Mouse (Mus musculus): ENCODE data around the gene Olfr1238. TPM values are rescaled to one million over a fixed set of nuclear protein-coding genes. Genes with fewer than 3 reads are reported as not detected.

The Olfr1238 gene
- not detected in 2 replicates for polyA plus RNA-seq (2014; fragmentation: Nextera tagmentation; extraction: Ambion mirVana)

DNA sequence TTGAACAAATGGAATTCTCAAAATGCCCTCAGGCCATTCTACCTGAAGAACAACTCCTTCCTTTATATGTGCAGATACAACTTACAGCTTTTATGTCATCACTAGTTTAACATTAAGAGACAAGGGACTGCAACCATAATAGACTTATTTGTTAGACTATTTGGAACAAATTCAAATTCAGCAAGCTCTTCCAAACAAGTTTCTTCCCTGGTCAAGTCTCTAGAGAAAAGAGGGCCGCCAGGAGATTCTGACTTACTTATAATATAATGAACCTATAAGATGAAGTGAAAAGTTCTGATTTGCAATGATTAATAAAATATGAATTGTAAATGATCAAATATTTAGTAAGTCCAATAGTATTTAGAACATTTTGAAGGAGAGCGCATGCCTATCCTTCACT, at the start of gene Olfr1238:
Olfr1238 (minus strand) TSS at position 101 of the 400 bp plus-strand sequence.
- Histone ChIP-seq H3K4me2 (no peak within 1 kb of the TSS), H3K9me3 (ENCODE audit: low read depth, low read length) (no peaks in the 10 kb centered on the region), H3K4me1 (ENCODE audit: insufficient read depth) (no peaks in the 10 kb centered on the region), H3K9ac (no peak within 1 kb of the TSS), H3K4me3 (ENCODE audit: low read depth, low read length) (no peak within 1 kb of the TSS), H3K27ac (ENCODE audit: low read depth) (no peak within 1 kb of the TSS), H3K27me3 (ENCODE audit: insufficient read depth, low read length) (no peaks in the 10 kb centered on the region), H3K36me3 (ENCODE audit: insufficient read depth) (no peaks in the 10 kb centered on the region)
- DNase-seq = no peak
- ATAC-seq (ENCODE audit: insufficient read depth) = no peak
- 88% methylated on average over 2 of the region's 2 CpGs for WGBS
- no peak for TF ChIP-seq CTCF (IDR thresholded peaks at IDR 0.05; ENCODE audit: low read depth)

DNA sequence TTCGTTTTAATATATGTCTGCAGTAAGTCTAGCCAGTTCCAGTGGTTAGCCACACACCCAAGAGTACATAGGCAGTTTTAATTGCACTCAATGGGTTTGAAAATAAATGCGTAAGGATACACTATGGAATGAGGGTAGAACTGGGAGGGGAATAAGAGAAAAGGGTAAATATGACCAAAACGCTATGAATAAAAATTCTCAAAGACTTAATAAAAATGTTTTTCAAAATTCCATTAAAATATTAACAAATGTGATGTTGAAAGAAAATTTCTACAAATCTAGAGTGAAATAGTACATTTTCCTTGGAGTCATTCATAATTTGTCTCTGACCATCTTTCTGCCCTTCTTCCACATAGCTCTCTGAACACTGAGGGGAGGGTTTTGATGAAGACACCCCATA, 33.4 kb upstream of the Olfr1238 start, which contains the start of gene Olfr1240:
Olfr1240 (minus strand) TSS at position 101 of the 400 bp plus-strand sequence.
- Histone ChIP-seq H3K27me3 (ENCODE audit: insufficient read depth, low read length) (no peaks in the 10 kb centered on the region), H3K4me2 (no peak within 1 kb of the TSS), H3K9ac (no peak within 1 kb of the TSS), H3K4me1 (ENCODE audit: insufficient read depth) (no peaks in the 10 kb centered on the region), H3K36me3 (ENCODE audit: insufficient read depth) (no peaks in the 10 kb centered on the region), H3K9me3 (ENCODE audit: low read depth, low read length) (no peaks in the 10 kb centered on the region), H3K27ac (ENCODE audit: low read depth) (no peak within 1 kb of the TSS), H3K4me3 (ENCODE audit: low read depth, low read length) (no peak within 1 kb of the TSS)
- ATAC-seq (ENCODE audit: insufficient read depth) (no peak), DNase-seq (no peak)
- WGBS = 76% methylated on average over 3 of the region's 3 CpGs
- no peak for TF ChIP-seq CTCF (IDR thresholded peaks at IDR 0.05; ENCODE audit: low read depth)

DNA sequence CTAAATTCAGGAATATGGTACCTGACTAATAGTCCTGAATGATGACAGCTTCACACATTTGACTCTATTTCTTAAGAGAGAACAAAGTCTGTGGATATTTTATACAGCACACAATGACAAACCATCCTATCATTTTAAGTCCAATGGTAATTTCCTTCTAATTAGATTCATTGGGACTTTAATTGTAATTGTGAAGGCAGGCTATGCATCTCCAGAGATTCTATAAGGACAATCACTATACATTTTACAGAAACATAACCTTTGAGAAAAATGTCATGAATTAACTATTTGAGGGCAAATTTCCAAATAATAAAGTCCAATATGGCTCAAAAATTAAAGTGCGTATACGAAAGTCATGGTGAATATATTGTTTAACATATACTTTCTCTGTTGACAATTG, 10.8 kb upstream of the Olfr1238 start, which contains the start of gene Olfr1239:
Olfr1239 (minus strand) TSS at position 101 of the 400 bp plus-strand sequence.
- Histone ChIP-seq H3K9me3 (ENCODE audit: low read depth, low read length) (no peaks in the 10 kb centered on the region), H3K4me1 (ENCODE audit: insufficient read depth) (no peaks in the 10 kb centered on the region), H3K36me3 (ENCODE audit: insufficient read depth) (no peaks in the 10 kb centered on the region), H3K27ac (ENCODE audit: low read depth) (no peak within 1 kb of the TSS), H3K4me3 (ENCODE audit: low read depth, low read length) (no peak within 1 kb of the TSS), H3K27me3 (ENCODE audit: insufficient read depth, low read length) (no peaks in the 10 kb centered on the region), H3K4me2 (no peak within 1 kb of the TSS), H3K9ac (no peak within 1 kb of the TSS)
- 95% methylated on average over 2 of the region's 2 CpGs for WGBS
- TF ChIP-seq CTCF (IDR thresholded peaks at IDR 0.05; ENCODE audit: low read depth) = no peak
- no peak for ATAC-seq (ENCODE audit: insufficient read depth)
- no peak for DNase-seq

DNA sequence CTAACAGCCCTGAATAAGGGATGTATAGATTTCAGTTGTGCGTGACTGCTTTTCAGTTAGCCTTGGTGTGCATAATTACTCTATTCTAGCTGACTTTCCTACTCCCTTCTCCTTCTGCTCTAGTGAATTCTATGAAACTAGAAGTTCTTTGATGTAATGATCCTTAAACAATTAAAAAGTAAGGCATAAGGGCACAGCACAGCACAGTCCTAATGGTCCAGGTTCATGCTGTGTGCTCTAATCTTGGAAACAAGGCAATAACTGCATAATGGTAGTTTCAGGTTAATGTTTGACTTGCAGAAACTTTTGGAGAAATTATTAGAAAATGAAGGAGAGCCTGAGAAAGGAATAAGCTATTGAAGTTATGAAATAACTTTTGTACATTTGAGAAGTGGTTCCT, 5.1 kb upstream of the Olfr1238 start:
- H3K4me1 ChIP-seq (ENCODE audit: insufficient read depth) = no peaks in the 10 kb centered on the region
- WGBS = 94% methylated on average over 1 of the region's 1 CpGs
- DNase-seq (no peak), ATAC-seq (ENCODE audit: insufficient read depth) (no peak)
- no peak overlapping the region for H3K4me3 ChIP-seq (ENCODE audit: low read depth, low read length)
- no peaks in the 10 kb centered on the region for H3K27me3 ChIP-seq (ENCODE audit: insufficient read depth, low read length)
- no peaks in the 10 kb centered on the region for H3K36me3 ChIP-seq (ENCODE audit: insufficient read depth)
- H3K27ac ChIP-seq (ENCODE audit: low read depth) = no peak overlapping the region
- H3K9ac ChIP-seq = no peak overlapping the region
- no peaks in the 10 kb centered on the region for H3K9me3 ChIP-seq (ENCODE audit: low read depth, low read length)
- H3K4me2 ChIP-seq = no peak overlapping the region
- TF ChIP-seq CTCF (IDR thresholded peaks at IDR 0.05; ENCODE audit: low read depth) = no peak

DNA sequence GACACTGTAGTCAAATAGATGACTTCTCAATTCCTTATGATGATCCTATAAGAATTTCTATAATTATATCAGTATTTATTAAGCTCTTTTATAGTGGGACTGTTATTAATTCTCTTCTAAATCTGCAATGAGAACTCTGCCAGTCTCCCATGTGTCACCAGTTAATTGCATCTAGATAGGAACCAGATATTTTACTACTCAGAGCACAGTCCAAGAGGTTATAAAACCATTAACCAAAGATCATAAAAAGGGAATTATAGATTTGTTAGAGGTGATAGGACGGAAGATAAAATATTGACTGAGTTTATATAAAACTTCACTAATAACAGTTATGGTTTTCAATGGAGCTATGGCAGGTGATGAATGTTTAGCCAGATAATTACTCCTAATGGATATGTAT, 8.6 kb downstream of the Olfr1238 start:
- DNase-seq = no peak
- 79% methylated on average over 1 of the region's 1 CpGs for WGBS
- no peak overlapping the region for H3K9ac ChIP-seq
- no peak for ATAC-seq (ENCODE audit: insufficient read depth)
- H3K9me3 ChIP-seq (ENCODE audit: low read depth, low read length) = no peaks in the 10 kb centered on the region
- no peaks in the 10 kb centered on the region for H3K36me3 ChIP-seq (ENCODE audit: insufficient read depth)
- no peak overlapping the region for H3K27ac ChIP-seq (ENCODE audit: low read depth)
- H3K27me3 ChIP-seq (ENCODE audit: insufficient read depth, low read length) = no peaks in the 10 kb centered on the region
- H3K4me2 ChIP-seq = no peak overlapping the region
- no peak for TF ChIP-seq CTCF (IDR thresholded peaks at IDR 0.05; ENCODE audit: low read depth)
- no peak overlapping the region for H3K4me3 ChIP-seq (ENCODE audit: low read depth, low read length)
- no peaks in the 10 kb centered on the region for H3K4me1 ChIP-seq (ENCODE audit: insufficient read depth)

DNA sequence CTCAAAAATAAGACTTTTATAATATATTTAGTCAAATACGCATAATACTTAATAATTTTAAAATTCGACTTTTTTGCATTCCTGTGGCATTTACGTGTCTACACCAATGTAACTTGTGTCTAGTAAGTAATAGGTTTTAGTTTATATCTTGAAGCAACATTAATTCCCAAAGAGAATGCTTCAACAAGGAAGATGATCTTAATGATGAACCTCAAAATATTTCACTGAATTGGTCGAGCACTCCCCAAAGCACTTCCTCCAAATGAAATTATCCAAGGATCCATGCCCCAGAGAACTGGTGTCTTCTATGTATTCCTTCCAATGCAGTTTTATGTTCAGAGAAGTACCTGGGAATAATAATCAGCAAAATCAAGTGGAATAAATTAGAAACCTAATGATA, 44.7 kb downstream of the Olfr1238 start, which contains the start of gene Olfr1234:
Olfr1234 (minus strand) TSS at position 101 of the 400 bp plus-strand sequence.
- Histone ChIP-seq H3K4me2 (no peak within 1 kb of the TSS), H3K9me3 (ENCODE audit: low read depth, low read length) (no peaks in the 10 kb centered on the region), H3K4me3 (ENCODE audit: low read depth, low read length) (no peak within 1 kb of the TSS), H3K27me3 (ENCODE audit: insufficient read depth, low read length) (no peaks in the 10 kb centered on the region), H3K36me3 (ENCODE audit: insufficient read depth) (no peaks in the 10 kb centered on the region), H3K9ac (no peak within 1 kb of the TSS), H3K27ac (ENCODE audit: low read depth) (no peak within 1 kb of the TSS), H3K4me1 (ENCODE audit: insufficient read depth) (no peaks in the 10 kb centered on the region)
- WGBS = 83% methylated on average over 4 of the region's 4 CpGs
- TF ChIP-seq CTCF (IDR thresholded peaks at IDR 0.05; ENCODE audit: low read depth) = no peak
- no peak for ATAC-seq (ENCODE audit: insufficient read depth)
- no peak for DNase-seq

Other genes starting within 250 kb of the Olfr1238 start
- not detected in 2 replicates for gene Olfr1224-ps1, start 245.6 kb downstream of the Olfr1238 start, polyA plus RNA-seq (2014; fragmentation: Nextera tagmentation; extraction: Ambion mirVana)
- not detected in 2 replicates for gene Olfr1225, start 235.0 kb downstream of the Olfr1238 start, polyA plus RNA-seq (2014; fragmentation: Nextera tagmentation; extraction: Ambion mirVana)
- gene Olfr1226, start 209.6 kb downstream of the Olfr1238 start, polyA plus RNA-seq (2014; fragmentation: Nextera tagmentation; extraction: Ambion mirVana) = not detected in 2 replicates
- not detected in 2 replicates for gene Olfr1228, start 155.6 kb downstream of the Olfr1238 start, polyA plus RNA-seq (2014; fragmentation: Nextera tagmentation; extraction: Ambion mirVana)
- not detected in 2 replicates for gene Olfr1229, start 121.7 kb downstream of the Olfr1238 start, polyA plus RNA-seq (2014; fragmentation: Nextera tagmentation; extraction: Ambion mirVana)
- not detected in 2 replicates for gene Olfr1230, start 112.4 kb downstream of the Olfr1238 start, polyA plus RNA-seq (2014; fragmentation: Nextera tagmentation; extraction: Ambion mirVana)
- gene Olfr1231, start 102.6 kb downstream of the Olfr1238 start, polyA plus RNA-seq (2014; fragmentation: Nextera tagmentation; extraction: Ambion mirVana) = not detected in 2 replicates
- gene Olfr1232, start 80.0 kb downstream of the Olfr1238 start, polyA plus RNA-seq (2014; fragmentation: Nextera tagmentation; extraction: Ambion mirVana) = not detected in 2 replicates
- not detected in 2 replicates for gene Olfr1233, start 67.3 kb downstream of the Olfr1238 start, polyA plus RNA-seq (2014; fragmentation: Nextera tagmentation; extraction: Ambion mirVana)
- gene Olfr1234, start 44.8 kb downstream of the Olfr1238 start, polyA plus RNA-seq (2014; fragmentation: Nextera tagmentation; extraction: Ambion mirVana) = not detected in 2 replicates
- gene Olfr1239, start 10.7 kb upstream of the Olfr1238 start, polyA plus RNA-seq (2014; fragmentation: Nextera tagmentation; extraction: Ambion mirVana) = not detected in 2 replicates
- not detected in 2 replicates for gene Olfr1240, start 33.3 kb upstream of the Olfr1238 start, polyA plus RNA-seq (2014; fragmentation: Nextera tagmentation; extraction: Ambion mirVana)
- gene Olfr1241, start 77.5 kb upstream of the Olfr1238 start, polyA plus RNA-seq (2014; fragmentation: Nextera tagmentation; extraction: Ambion mirVana) = not detected in 2 replicates
- gene Olfr1242, start 88.7 kb upstream of the Olfr1238 start, polyA plus RNA-seq (2014; fragmentation: Nextera tagmentation; extraction: Ambion mirVana) = not detected in 2 replicates
- not detected in 2 replicates for gene Olfr1243, start 121.8 kb upstream of the Olfr1238 start, polyA plus RNA-seq (2014; fragmentation: Nextera tagmentation; extraction: Ambion mirVana)
- gene Olfr1245, start 168.8 kb upstream of the Olfr1238 start, polyA plus RNA-seq (2014; fragmentation: Nextera tagmentation; extraction: Ambion mirVana) = not detected in 2 replicates
- gene Olfr1246, start 183.5 kb upstream of the Olfr1238 start, polyA plus RNA-seq (2014; fragmentation: Nextera tagmentation; extraction: Ambion mirVana) = not detected in 2 replicates
- not detected in 2 replicates for gene Olfr1247, start 204.5 kb upstream of the Olfr1238 start, polyA plus RNA-seq (2014; fragmentation: Nextera tagmentation; extraction: Ambion mirVana)
- not detected in 2 replicates for gene Olfr1248, start 208.6 kb upstream of the Olfr1238 start, polyA plus RNA-seq (2014; fragmentation: Nextera tagmentation; extraction: Ambion mirVana)
- gene Olfr1249, start 225.3 kb upstream of the Olfr1238 start, polyA plus RNA-seq (2014; fragmentation: Nextera tagmentation; extraction: Ambion mirVana) = not detected in 2 replicates